Mouse (Mus musculus) hindbrain, embryonic 14.5 days (tissue): ENCODE data around the gene Anapc4. TPM values are rescaled to one million over a fixed set of nuclear protein-coding genes. Genes with fewer than 3 reads are reported as not detected.
A peak's percentile ranks its signal among the peaks of the same experiment; 100 is the strongest.

Source experiments
- ATAC-seq: fragments of 200-750 bp; cut with Nextera tagmentation; 2 replicates; pipeline ENCODE4 v1.8.0; 2017; ENCODE audit warnings: moderate number of reproducible peaks, mild to moderate bottlenecking, moderate TSS enrichment, moderate library complexity; ENCODE audit not compliant: low FRiP score
- DNase-seq: peaks from one replicate; pipeline ENCODE4 v3.0.0-alpha.2; 2015; ENCODE audit warnings: low spot score
- H3K27ac ChIP-seq: fragments of 300-500 bp; sonication (generic); 2 replicates; pipeline ENCODE4 v1.5.1; 2014; ENCODE audit warnings: mild to moderate bottlenecking, moderate library complexity
- H3K27me3 ChIP-seq: fragments of 300-500 bp; sonication (generic); 2 replicates; pipeline ENCODE4 v1.6.1; 2014; ENCODE audit warnings: mild to moderate bottlenecking, low read length, mixed read lengths; ENCODE audit not compliant: control insufficient read depth, insufficient read depth
- H3K36me3 ChIP-seq: fragments of 300-500 bp; sonication (generic); replicated peaks from 2 replicates; pipeline ENCODE4 v1.6.1; 2014; ENCODE audit not compliant: control insufficient read depth, insufficient read depth
- H3K4me1 ChIP-seq: fragments of 300-500 bp; sonication (generic); replicated peaks from 2 replicates; pipeline ENCODE4 v1.6.1; 2014; ENCODE audit warnings: antibody characterized with exemption, low read length, mixed read lengths; ENCODE audit not compliant: control insufficient read depth, insufficient read depth
- H3K4me2 ChIP-seq: fragments of 300-500 bp; sonication (generic); replicated peaks from 2 replicates; pipeline ENCODE4 v1.6.1; 2014; ENCODE audit warnings: mild to moderate bottlenecking, moderate library complexity
- H3K4me3 ChIP-seq: fragments of 300-500 bp; sonication (generic); replicated peaks from 2 replicates; pipeline ENCODE4 v1.5.1; 2014; ENCODE audit warnings: mild to moderate bottlenecking, low read length
- H3K9ac ChIP-seq: fragments of 300-500 bp; sonication (generic); 2 replicates; pipeline ENCODE4 v1.6.1; 2014
- H3K9me3 ChIP-seq: fragments of 300-500 bp; sonication (generic); 2 replicates; pipeline ENCODE4 v1.6.1; 2016; ENCODE audit warnings: low read length; ENCODE audit not compliant: control insufficient read depth
- WGBS: fragments of 180-500 bp; shearing (Covaris S2); extraction: QIAGEN DNeasy Blood & Tissue Kit; methylation state at CpG from one replicate; pipeline ENCODE4 v1.1.7; 2014; 5-methylcytosine and 5-hydroxymethylcytosine counted together
- polyA plus RNA-seq: library from polyadenylated mRNA; unstranded; fragments of >200 nt; fragmentation: Nextera tagmentation; extraction: Ambion mirVana; gene quantifications from 2 replicates; pipeline ENCODE4 v1.2.1, GENCODE M21; 2014

Gene Anapc4
- polyA plus RNA-seq, 1 experiment from 2014 or later: 116 TPM

- 90% methylated on average over 14 of the region's 14 CpGs for WGBS
- no peak for ATAC-seq
Measured at GRCm38 (mm10) chr5:52811056-52811455, 22.8 kb upstream of the Anapc4 start.

GRCm38 (mm10) chr5:52812456-52812855 lies 21.4 kb upstream of the Anapc4 start:
- no peak for ATAC-seq
- Histone ChIP-seq H3K27me3 (no peaks in the 10 kb centered on the region), H3K4me1 (no peaks in the 10 kb centered on the region), H3K9me3 (no peaks in the 10 kb centered on the region), H3K9ac (no peak overlapping the region), H3K4me3 (no peak overlapping the region), H3K4me2 (no peak overlapping the region), H3K27ac (no peak overlapping the region), H3K36me3 (peaks cover 31% of the 10 kb centered on the region)
- WGBS: 79% methylated on average over 10 of the region's 10 CpGs
- no peak for DNase-seq

More at GRCm38 (mm10) chr5:52811056-52811455, 22.8 kb upstream of the Anapc4 start:
- Histone ChIP-seq H3K9me3 (no peaks in the 10 kb centered on the region), H3K36me3 (peaks cover 19% of the 10 kb centered on the region), H3K27ac (no peak overlapping the region), H3K4me2 (no peak overlapping the region), H3K27me3 (no peaks in the 10 kb centered on the region), H3K9ac (no peak overlapping the region), H3K4me1 (no peaks in the 10 kb centered on the region), H3K4me3 (no peak overlapping the region)
- DNase-seq: no peak

- Histone ChIP-seq H3K36me3 (peaks cover 31% of the 10 kb centered on the region), H3K4me3 (no peak overlapping the region), H3K27me3 (no peaks in the 10 kb centered on the region), H3K4me1 (no peaks in the 10 kb centered on the region), H3K9me3 (no peaks in the 10 kb centered on the region), H3K4me2 (no peak overlapping the region), H3K27ac (no peak overlapping the region), H3K9ac (no peak overlapping the region)
- WGBS: 94% methylated on average over 7 of the region's 7 CpGs
- DNase-seq (no peak), ATAC-seq (no peak)
Measured at GRCm38 (mm10) chr5:52813312-52813711, 20.5 kb upstream of the Anapc4 start.

- Histone ChIP-seq H3K4me3 (no peak overlapping the region), H3K27ac (no peak overlapping the region), H3K36me3 (peaks cover 41% of the 10 kb centered on the region), H3K4me2 (no peak overlapping the region), H3K9me3 (no peaks in the 10 kb centered on the region), H3K9ac (no peak overlapping the region), H3K27me3 (no peaks in the 10 kb centered on the region), H3K4me1 (no peaks in the 10 kb centered on the region)
- no peak for DNase-seq
- 94% methylated on average over 7 of the region's 7 CpGs for WGBS
- ATAC-seq: no peak
Measured at GRCm38 (mm10) chr5:52818676-52819075, 15.1 kb upstream of the Anapc4 start.

- no peak overlapping the region for H3K9ac ChIP-seq
- DNase-seq: peak; percentile 73
- H3K36me3 ChIP-seq: peaks cover 30% of the 10 kb centered on the region
- WGBS: 39% methylated on average over 3 of the region's 3 CpGs
- H3K4me1 ChIP-seq: no peaks in the 10 kb centered on the region
- H3K4me3 ChIP-seq: no peak overlapping the region
- H3K27ac ChIP-seq: no peak overlapping the region
- no peak overlapping the region for H3K4me2 ChIP-seq
- no peak for ATAC-seq
- H3K9me3 ChIP-seq: no peaks in the 10 kb centered on the region
- no peaks in the 10 kb centered on the region for H3K27me3 ChIP-seq
Measured at GRCm38 (mm10) chr5:52821691-52822090, 12.1 kb upstream of the Anapc4 start.

- 92% methylated on average over 4 of the region's 4 CpGs for WGBS
- no peak overlapping the region for H3K4me2 ChIP-seq
- no peak overlapping the region for H3K4me3 ChIP-seq
- H3K9ac ChIP-seq: no peak overlapping the region
- DNase-seq: no peak
- no peaks in the 10 kb centered on the region for H3K27me3 ChIP-seq
- H3K9me3 ChIP-seq: no peaks in the 10 kb centered on the region
- no peaks in the 10 kb centered on the region for H3K4me1 ChIP-seq
- H3K27ac ChIP-seq: no peak overlapping the region
- ATAC-seq: no peak
- 0 out of 2 replicates have a peak, but pooled peaks cover 5% of the 10 kb centered on the region for H3K36me3 ChIP-seq
Measured at GRCm38 (mm10) chr5:52827923-52828322, 5.9 kb upstream of the Anapc4 start.

- peak overlapping the region; percentile 74 for H3K9ac ChIP-seq
- no peaks in the 10 kb centered on the region for H3K27me3 ChIP-seq
- peak overlapping the region; percentile 63 for H3K4me2 ChIP-seq
- DNase-seq: no peak
- H3K27ac ChIP-seq: peak overlapping the region; percentile 71
- no peak for ATAC-seq
- H3K9me3 ChIP-seq: no peaks in the 10 kb centered on the region
- H3K4me3 ChIP-seq: peak overlapping the region; percentile 55
- H3K36me3 ChIP-seq: peaks cover 26% of the 10 kb centered on the region
- H3K4me1 ChIP-seq: peaks cover 18% of the 10 kb centered on the region
Measured at GRCm38 (mm10) chr5:52833005-52833404, 807 bp upstream of the Anapc4 start.

GRCm38 (mm10) chr5:52834386-52834785 lies 574 bp downstream of the Anapc4 start:
- no peaks in the 10 kb centered on the region for H3K9me3 ChIP-seq
- 11% methylated on average over 8 of the region's 8 CpGs for WGBS
- no peak for DNase-seq
- H3K9ac ChIP-seq: peak overlapping the region; percentile 74
- H3K27ac ChIP-seq: peak overlapping the region; percentile 71
- H3K36me3 ChIP-seq: peaks cover 34% of the 10 kb centered on the region
- no peaks in the 10 kb centered on the region for H3K27me3 ChIP-seq
- no peak for ATAC-seq
- H3K4me2 ChIP-seq: peak overlapping the region; percentile 63
- H3K4me1 ChIP-seq: peaks cover 18% of the 10 kb centered on the region
- H3K4me3 ChIP-seq: peak overlapping the region; percentile 55

GRCm38 (mm10) chr5:52844319-52844718 lies 10.5 kb downstream of the Anapc4 start:
- ATAC-seq (no peak), DNase-seq (no peak)
- no peaks in the 10 kb centered on the region for H3K4me1 ChIP-seq
- H3K36me3 ChIP-seq: peaks cover 93% of the 10 kb centered on the region
- H3K9me3 ChIP-seq: no peaks in the 10 kb centered on the region
- no peak overlapping the region for H3K4me3 ChIP-seq
- no peak overlapping the region for H3K4me2 ChIP-seq
- no peaks in the 10 kb centered on the region for H3K27me3 ChIP-seq
- no peak overlapping the region for H3K27ac ChIP-seq
- H3K9ac ChIP-seq: no peak overlapping the region
- WGBS: 97% methylated on average over 7 of the region's 7 CpGs

- 92% methylated on average over 5 of the region's 5 CpGs for WGBS
- peaks cover 86% of the 10 kb centered on the region for H3K36me3 ChIP-seq
Measured at GRCm38 (mm10) chr5:52855727-52856126, 21.9 kb downstream of the Anapc4 start.

More at GRCm38 (mm10) chr5:52855727-52856126, 21.9 kb downstream of the Anapc4 start:
- no peak overlapping the region for H3K27ac ChIP-seq
- H3K4me2 ChIP-seq: no peak overlapping the region
- no peak overlapping the region for H3K4me3 ChIP-seq
- H3K4me1 ChIP-seq: no peaks in the 10 kb centered on the region
- DNase-seq (no peak), ATAC-seq (no peak)
- no peak overlapping the region for H3K9ac ChIP-seq
- H3K9me3 ChIP-seq: no peaks in the 10 kb centered on the region
- no peaks in the 10 kb centered on the region for H3K27me3 ChIP-seq
